Mouse (Mus musculus) retina, postnatal 1 day (tissue): ENCODE results near the gene Rac2.

ENCODE experiments used
- DNase-seq: peaks from one replicate; pipeline ENCODE4 v3.0.0-alpha.2; 2012

Gene Rac2

DNA sequence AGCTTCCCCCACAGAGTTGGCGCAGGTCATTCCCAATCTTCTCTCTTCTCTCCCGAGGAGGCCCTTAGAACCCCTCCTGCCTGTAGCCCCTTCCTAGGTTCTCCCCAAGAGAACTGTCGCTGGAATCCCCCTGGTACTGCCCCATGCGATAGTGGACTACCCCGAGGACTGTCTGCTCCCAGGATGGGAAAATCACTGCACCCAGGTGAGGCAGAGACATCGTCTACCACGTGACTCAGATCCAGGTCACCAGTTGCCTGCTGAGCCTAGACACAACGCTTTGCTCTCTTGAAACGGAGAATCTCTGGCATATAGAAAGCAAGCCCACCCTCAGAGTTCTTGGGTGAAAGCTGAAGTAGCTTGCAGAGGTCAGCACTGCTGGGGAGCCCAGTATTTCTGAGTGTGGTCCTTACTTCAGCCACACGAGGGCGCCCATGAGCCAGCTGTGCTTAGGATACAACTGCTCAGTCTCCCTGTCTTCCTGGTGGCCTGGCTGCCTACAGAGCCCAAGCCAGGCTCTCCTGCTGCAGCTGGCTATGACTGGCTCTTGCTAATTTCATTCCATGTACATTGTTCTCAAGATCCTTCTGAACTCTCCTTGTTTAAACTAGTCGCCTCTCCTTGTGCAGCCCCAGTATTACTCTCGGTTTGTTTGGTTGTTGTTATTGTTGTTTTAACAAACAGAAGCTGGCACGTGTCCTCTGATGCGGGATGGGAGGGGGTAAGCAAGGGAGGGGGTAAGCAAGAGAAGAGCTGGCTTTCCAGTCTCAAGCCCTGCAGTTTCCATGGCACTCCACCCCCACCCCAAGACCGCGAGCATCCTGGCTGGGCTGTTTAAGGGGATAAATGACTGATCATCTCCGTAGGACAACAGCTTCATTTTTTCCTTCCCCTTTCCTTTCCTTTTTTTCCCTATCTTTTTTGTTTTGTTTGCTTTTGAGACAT lies 14.7 kb upstream of the Rac2 start:
- DNase-seq: peak; percentile 85

DNA sequence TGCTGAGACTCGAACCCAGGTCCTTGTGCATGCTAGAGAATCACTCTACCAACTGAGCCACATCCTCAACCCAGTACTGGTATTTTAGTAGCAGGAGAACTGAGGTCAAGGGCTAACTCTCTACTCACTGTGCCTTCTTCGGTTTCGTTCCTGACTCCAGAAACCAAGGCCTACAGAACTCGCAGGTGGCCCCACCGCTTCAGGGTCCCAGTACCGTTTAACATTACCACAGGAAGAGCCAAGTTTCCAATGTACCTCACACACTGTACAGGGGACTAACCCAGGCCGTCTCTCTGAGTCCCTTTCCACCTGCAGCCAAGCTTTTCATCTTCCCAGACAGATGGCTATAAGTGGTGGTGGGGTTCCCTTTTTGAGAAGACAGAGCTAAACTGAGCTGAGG lies 12.8 kb upstream of the Rac2 start:
- no peak for DNase-seq

DNA sequence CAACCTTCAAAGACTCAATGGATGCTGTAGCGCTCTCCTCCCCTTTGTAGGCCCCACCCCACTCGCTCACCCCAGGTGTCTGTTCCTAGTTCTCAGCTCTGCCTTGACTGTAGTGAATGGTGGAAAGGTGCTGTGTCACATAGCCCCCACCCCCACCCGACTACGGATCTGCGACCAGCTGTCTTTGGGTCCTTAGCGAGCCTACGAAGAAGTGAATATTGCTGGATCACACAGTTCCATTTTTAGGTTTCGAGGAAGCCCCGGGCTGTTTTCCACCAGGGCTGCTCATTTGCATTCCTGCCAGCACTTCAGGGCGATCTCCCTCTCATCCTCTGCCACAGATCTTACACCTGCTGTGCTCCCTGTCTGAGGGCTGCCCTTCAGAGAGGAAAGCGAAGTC lies 10.8 kb upstream of the Rac2 start:
- DNase-seq: no peak

DNA sequence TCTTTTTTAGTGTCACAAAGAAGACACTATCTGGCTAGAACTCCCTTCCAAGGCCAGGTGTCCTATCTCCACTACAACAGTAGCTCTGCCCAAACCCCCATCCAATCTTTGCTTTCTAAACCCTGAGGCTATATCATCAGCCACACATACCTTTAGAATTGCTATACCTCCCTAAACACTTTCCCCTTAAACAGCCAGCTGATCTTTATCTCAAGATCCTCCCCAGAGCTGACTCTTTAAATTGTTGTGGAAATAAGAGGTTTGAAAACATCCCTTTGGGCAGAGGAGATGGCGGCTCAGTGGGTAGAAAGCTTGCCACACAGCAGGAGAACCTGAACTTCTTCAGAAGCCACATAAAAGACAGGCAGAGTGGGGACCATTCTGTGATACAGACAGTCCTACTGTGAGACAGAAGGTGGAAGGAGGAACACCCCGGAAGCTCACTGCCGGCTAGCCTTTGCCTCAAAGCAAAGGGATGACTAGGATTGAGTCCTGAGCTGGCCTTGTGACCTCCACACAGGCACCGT lies 3.8 kb upstream of the Rac2 start:
- no peak for DNase-seq

DNA sequence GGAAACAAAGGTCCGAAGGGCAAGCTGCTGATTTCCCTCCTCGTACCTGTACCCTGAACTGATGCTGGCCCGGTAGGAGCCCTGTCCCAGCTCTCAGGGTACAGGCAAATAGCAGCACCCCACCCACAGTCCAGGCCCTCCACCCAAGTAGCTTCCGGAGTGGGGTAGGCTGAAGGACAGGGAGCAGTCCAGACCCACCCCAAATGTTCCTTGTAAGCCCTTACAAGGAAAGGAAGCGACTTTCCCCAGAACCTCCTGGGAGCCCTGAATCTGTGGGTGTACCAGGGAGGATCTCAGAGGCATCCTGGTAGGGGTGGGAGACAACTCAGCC lies 348 bp downstream of the Rac2 start:
- no peak for DNase-seq

DNA sequence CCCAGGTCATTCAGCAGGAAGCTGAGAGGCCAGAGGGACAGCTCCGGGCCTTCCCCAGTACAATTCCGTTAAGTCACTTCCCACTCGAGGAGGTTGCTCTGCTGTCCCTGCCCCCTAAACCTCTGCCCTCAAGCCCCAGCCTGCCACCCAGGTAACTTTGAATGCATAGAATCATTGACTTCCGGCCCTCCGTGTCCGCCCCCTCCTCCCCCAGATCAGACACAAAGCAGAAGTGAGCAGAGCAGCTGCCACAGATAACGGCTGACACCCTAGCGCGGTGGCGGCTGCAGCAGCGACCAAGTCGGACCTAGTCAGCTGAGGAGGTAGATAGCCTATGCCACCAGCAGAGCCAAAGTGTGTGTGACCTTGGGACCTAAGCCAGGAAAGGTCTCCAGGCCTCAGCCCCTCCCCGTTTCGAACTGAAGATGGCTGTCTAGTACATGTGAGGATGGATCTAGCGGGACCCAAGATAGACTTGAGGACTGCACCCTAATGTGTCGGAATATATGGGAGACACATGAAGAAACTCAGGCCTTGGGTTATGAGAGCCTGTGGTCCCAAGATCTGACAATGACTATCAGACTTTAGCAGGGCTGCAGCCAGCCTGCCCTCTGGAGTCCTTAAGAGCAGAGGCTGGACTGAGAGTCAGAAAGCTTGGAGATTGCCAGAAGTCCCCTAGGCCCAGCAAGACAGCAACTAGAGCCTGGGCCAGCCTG lies 871 bp downstream of the Rac2 start:
- no peak for DNase-seq

DNA sequence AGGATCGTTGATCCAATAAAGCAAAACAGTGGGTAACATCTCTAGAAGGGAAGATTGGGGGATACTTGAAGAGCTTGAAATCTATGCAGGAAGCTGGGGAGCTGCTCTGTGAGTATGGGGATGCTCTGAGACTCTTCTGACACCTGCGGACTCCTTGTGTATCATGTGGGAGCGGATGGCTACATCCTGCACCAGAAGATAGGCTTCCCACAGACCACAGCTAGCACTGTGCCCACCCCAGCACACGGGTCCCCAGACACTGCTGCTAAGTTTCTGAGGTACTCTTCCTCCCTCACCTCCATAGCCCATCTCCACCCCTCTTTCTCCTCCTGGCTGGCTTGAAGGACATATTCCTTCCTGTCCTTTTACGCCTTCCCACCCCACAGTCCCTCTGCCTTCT lies 2.4 kb downstream of the Rac2 start:
- no peak for DNase-seq

DNA sequence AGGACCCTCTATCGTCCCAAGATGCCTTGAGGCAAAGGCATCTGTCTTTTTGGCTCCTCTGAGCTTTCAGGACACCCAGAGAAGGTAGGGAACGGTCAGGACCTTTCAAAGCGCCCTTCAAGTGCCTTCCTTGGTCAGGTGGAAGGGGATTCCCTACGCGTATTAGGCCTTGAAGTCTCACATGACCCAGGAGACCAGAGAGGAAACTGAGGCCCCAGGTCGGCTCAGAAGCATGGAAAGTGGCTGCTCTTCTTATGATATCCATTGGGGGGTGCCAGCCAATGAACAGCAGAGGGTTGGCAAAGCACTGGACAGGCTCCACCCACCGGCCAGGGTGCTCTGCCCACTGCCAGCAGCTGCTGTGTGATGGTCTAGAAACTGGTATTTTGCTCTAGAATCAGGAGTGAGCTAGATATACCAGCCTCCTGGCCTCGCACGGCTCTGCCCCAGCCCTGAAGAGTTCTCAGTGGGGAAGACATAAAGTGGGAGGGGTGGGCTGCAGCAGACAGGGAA lies 4.9 kb downstream of the Rac2 start:
- DNase-seq: no peak

DNA sequence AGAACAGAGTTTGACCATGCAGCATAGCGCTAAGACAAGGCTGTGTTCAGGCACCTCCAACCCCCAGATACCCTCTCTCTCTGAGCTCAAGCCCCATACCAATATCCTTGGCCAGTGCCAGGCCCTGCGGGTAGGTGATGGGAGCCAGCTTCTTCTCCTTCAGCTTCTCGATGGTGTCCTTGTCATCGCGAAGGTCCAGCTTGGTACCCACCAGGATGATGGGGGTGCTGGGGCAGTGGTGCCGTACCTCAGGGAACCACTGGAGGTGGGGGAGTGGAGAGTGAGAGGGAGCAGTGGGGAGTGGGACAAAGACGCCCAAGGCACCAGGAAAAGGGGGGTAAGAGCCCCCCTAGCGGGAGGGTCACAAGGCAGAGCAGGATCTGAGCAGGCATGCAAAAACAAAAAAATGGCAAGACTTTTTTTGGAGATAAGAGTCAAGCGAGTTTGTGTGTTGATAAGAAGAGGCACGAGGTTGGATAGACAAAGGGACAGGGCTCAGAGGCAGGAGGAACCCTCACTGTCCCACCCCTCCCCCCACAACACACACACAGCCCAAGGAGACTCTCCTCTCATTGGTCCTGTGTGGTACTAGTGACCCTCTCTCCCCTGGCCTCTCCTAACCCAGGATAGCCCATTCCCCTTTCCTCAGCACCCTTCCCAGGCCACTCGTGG lies 7.7 kb downstream of the Rac2 start:
- no peak for DNase-seq

DNA sequence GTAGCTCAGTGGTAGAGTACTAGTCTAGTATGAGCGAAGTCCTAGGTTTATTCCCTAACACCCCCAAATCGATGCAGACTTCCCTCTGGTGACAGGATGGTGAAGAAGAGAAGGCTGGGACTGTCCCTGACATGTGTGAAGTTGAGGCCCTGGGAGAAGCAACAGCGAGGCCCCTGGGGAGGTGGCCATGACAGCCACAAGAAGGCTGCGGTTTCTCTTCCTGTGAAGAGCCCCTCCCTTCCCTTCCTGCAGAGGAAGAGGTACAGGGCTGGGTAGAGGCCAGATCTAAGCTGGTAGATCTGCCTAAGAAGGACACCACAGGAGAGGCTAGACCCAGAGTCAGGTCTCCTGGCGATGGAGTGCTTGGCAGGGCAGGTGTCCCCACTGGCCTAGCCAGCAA lies 8.6 kb downstream of the Rac2 start:
- no peak for DNase-seq

DNA sequence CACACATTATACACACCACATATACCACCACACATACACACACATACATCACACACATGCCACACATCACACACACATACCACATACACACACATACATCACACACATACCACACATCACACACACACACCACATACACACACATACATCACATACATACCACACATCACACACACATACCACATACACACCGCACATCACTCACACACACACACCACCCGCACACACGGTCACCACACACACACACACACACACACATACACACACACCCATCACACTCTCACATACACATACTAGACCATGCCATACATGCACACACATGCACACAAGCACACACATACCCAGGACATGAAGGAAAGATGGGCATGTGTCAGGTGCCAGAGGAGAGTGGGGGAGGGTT lies 9.2 kb downstream of the Rac2 start:
- no peak for DNase-seq

DNA sequence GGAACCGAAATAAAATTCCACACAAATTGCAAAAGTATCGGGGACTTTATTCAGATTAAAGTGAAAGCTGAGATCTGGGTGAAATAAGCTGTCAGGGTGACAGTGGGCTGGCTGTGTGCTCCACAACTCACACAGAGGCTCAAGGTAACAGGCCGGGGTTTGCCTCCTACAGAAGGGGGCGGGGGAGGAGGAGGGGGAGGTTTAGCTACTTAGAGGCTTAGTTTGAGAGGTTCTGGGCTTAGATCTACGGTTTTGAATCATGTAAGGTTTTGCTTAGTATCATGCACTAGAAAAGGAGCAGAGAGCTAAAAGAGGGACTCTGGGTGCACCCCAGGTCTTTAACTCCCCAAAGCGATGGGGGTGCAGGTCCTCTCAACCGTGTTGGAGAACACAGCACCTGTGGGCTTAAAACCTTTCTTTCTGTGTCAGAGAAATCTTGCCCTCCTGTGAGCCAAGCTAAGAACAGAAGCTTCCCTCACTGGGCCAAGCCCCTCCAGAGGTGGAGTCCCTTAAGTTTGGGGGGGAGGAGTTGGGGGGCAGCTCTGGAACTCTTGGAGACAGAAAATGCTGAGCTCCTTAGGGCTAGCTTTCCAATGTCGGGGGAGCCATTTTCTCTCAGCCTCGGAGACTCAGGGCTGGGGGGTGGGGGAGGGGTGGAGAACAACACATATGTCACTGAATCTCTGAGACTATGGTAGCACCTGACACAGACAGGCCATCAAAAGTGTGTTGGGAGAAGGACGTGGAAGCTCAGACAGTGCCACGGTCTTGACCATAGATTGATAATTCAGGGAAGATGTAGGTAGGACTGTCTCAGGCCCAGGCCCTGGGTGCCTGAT lies 13.2 kb downstream of the Rac2 start:
- DNase-seq: no peak

DNA sequence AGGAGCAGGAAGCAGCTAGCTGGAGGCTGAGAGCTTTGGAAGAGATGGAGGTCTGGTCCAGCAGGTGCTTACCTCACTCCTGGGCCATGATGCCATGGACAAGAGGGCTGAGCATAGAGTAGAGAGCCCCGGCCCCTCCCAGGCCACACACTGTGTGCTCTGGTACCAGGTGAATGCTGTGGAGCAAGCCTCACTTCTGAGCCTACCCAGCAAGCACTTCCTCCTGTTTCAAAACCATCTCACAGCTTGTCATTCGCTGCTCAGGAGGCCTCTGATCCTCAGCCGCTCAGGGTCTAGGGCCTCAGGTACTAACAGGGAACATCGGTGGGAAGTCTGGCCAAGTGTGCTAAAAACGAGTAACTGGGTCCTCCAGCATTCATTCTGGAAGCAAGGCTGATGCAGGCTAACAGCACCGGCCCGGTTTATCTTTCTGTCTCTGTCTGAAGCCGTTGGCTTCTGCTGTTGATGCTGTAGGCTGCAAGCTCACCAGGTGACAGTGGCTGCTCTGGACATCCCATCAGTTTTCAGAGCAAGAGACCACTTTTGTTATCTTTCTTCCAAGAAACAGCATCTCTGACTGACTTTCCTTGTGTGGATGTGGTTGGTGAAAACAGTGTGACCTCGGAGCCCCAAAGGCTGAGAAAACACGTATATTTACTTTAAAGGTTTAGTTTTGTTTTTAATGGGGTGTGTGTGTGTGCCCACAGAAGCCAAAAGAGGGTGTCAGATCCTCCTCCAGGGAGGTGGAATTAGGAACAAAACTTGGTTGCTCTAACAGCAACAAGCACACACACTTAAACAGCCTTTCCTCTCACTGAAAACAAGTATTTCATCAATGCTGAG lies 14.7 kb downstream of the Rac2 start:
- no peak for DNase-seq

DNA sequence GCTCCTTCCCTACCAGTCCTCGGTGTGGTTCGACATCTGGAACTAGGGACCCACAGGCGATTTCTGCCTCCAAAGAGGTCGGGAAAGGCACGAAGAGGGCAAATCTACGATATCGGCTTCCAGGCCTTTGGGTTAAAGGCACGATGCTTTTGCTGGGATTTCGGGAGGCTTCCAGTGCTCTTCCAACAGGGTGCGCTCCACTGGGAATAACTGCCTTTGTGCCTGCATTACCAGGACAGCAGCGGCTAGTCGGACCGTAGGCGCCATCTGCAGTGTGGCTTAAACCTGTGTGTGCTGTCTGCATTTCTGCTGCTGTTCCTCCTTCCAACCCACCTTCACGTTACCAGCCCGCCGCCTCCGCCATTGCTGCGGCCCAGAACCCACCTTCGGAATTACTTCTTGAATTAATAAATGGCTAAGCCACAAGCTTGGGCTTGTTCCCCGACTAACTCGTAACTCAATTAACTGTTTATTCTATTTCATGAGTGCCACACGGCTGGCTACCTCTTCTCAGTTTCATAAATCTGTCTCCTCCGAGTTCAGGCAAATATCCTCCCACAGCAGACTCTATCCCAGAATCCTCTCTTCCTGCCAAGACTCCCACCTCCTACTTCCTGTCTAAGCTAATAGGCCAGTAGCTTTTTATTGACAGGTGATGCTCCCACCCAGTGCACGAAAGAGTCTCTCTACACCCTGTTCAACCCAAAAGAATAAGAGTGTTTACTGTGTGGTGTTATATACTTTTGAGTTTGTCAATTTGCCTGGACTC lies 17.9 kb downstream of the Rac2 start:
- DNase-seq: no peak

DNA sequence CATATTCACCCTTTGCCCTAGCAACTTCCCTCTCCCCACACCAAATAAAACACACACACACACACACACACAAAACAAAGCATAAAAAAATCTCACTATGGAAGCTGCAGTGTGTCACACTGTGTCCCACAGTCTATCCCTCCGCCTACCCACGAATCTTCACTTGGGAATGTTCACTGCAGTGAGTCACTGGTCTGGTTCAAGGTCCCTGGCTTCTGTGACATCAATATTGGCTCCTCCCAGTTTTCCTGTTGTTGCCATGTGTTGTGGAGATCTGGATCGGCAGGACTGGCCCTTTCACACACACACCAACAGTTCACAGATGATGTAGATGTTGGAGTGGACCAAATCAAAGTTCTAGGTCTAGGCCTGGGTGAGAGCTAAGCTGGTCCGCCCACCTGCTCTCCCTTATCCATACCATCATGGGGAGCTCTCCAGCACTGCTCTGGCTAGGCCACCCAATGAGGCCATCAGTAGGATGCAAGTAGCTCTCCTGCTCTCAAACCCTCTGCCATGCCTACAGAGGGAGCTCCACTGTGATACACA lies 23.3 kb downstream of the Rac2 start:
- no peak for DNase-seq

DNA sequence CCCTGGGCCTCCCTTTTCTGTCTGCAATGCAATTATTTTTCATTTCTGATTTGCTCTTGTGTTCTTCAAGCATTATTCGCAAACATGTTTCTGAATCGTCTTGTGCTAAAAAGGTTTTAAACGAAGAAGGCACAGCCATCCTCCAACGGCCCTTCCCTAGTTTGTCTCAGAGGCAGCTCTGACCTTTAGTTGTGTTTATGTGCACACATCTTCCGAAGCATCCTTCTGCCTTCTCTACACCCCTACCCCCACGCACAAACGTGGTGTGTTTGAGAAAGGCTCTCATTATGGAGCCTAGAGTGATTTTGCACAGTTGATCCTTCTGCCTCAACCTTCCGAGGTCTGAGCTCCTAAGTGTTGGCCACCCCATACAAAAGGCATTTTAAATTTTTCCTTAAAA lies 23.9 kb downstream of the Rac2 start:
- no peak for DNase-seq

DNA sequence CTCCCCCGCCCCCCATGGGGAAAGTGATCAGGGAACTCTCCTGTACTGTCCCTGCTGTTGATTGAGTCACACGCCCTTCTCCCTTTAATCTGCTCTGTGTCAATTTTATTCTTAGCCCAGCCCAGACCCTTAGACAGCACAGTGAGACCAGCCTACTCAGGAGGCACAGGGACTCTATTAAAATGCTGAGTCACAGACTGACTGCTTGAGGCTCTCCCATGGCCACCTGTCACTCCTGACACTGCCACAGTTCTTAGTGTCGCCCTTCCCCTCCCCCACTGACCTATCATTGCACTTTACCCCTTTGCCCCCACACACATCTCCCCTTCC lies 24.3 kb downstream of the Rac2 start:
- DNase-seq: peak; percentile 39

DNA sequence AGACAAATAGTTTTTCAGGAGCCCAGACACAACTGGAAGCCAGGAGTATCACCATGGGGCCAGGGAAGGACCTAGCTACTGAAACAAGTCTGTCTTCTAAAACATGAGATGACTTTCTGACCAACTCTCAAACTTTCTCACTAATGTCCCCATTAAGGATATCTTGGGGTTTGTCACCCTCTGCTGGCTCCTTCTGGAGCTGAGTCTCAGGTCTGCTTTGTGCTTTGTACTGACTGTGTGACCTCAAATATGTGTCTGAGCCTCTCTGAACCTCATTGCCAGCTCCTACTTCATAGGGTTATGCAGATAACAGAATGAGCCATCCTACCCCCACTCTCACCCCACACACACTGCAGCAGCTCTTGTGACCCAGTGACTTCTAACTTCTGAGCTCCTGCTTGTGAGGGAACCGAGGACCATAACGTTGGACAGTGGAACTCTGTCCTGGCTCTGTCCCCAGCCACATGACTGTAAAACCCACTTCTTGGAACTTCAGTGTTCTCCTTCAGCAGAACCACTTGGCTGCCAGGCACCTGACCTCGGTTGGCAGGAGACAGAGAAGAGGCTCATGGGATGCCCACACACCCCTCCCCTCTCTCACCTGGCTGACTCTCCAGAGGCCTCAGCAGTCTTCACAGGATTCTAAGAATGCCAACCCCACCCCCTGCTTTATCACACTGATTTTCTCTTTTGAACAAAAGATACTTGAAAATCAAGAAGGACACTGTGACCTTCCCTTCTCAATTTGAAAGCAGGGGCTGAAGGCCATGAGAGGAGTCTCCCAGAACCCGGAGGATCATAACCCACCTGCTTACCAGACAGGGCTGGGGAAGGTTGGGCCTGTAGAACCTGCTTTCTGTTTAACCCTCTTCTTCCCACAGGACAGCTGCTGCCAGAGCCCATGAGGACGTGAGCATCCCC lies 24.9 kb downstream of the Rac2 start:
- DNase-seq: no peak

DNA sequence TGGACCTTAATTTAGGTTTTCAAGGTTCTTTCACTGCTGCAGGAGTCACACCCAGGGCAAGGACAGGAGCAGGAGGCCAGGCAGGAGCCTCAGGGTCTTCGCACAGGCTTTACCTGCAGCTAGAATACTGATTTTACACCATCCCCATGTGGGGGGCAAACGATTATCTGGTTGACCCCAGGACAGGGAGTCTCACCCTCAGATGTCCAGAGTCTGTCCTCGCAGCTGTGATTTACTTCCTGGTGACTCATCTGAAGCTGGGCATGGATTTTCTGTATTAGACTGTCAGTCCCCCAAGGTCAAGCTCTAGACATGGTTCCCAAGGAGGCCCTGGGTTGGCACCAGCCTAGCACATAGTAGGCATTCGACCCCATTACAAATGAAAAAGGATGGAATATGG lies 26.5 kb downstream of the Rac2 start:
- no peak for DNase-seq
